In genomic region chr15:83523638-83524332, GRCm38 (mm10) we compare ENCODE assay signal across 15 mouse cellular contexts. TPM values are rescaled to one million over a fixed set of nuclear protein-coding genes. Genes with fewer than 3 reads are reported as not detected.
DNase-seq lines count a peak whose midpoint lies in the region; ATAC-seq and TF ChIP-seq lines count a peak whose summit lies in the region.
"Had no signal": no experiment of that assay in that cellular context is flagged by ENCODE, and none has a peak within 500 bp of the region (broad histone marks: within the 10 kb centered on the region; RNA-seq: fewer than 3 reads in every experiment).

No protein-coding gene starts in this region.

- peak; percentile 45 to 60 for DNase-seq in heart, adult 2 months
- peak; percentile 6 for DNase-seq in hindbrain, postnatal 0 days (ENCODE audit: low spot score)
- no peak for DNase-seq in urinary bladder, postnatal 10 days (ENCODE audit: low spot score)
- DNase-seq: cerebellum, adult 9-11 months; gastrocnemius, postnatal 14 days; kidney, postnatal 14 days; lung, postnatal 14 days; thymus, postnatal 4 days had no signal

- no peak overlapping the region for H3K4me3 ChIP-seq in liver, embryonic 15.5 days (replicated peaks)
- no peak overlapping the region for H3K4me3 ChIP-seq in liver, embryonic 12.5 days
- peak overlapping the region; percentile 36; the same call in 1 of the 2 replicates for H3K4me3 ChIP-seq in heart, adult 2 months
- H3K4me3 ChIP-seq in heart, embryonic 12.5 days = peak overlapping the region; percentile 17
- no peak overlapping the region for H3K4me3 ChIP-seq in hindbrain, postnatal 0 days (ENCODE audit: low read length)
- H3K4me3 ChIP-seq in intestine, embryonic 15.5 days (replicated peaks) = no peak overlapping the region
- H3K4me3 ChIP-seq: embryonic facial prominence, embryonic 12.5 days; stomach, embryonic 15.5 days had no signal

- no peak overlapping the region for H3K4me2 ChIP-seq in liver, embryonic 15.5 days
- no peak overlapping the region for H3K4me2 ChIP-seq in liver, embryonic 12.5 days
- peak overlapping the region; percentile 95 for H3K4me2 ChIP-seq in heart, embryonic 12.5 days
- H3K4me2 ChIP-seq in hindbrain, postnatal 0 days (ENCODE audit: low read depth, low read length) = no peak overlapping the region
- H3K4me2 ChIP-seq in intestine, embryonic 15.5 days (replicated peaks) = no peak overlapping the region
- H3K4me2 ChIP-seq: embryonic facial prominence, embryonic 12.5 days; stomach, embryonic 15.5 days had no signal

- no peaks in the 10 kb centered on the region for H3K36me3 ChIP-seq in liver, embryonic 15.5 days (replicated peaks)
- no peaks in the 10 kb centered on the region for H3K36me3 ChIP-seq in liver, embryonic 12.5 days
- peaks cover 2% of the 10 kb centered on the region; the same call in 1 of the 2 replicates for H3K36me3 ChIP-seq in heart, adult 2 months (ENCODE audit: control insufficient read depth, insufficient read depth, low read length)
- H3K36me3 ChIP-seq in heart, embryonic 12.5 days = no peaks in the 10 kb centered on the region
- H3K36me3 ChIP-seq in hindbrain, postnatal 0 days (ENCODE audit: insufficient read depth, low read length) = no peaks in the 10 kb centered on the region
- H3K36me3 ChIP-seq in intestine, embryonic 15.5 days = no peaks in the 10 kb centered on the region
- H3K36me3 ChIP-seq: embryonic facial prominence, embryonic 12.5 days; stomach, embryonic 15.5 days had no signal

- no peaks in the 10 kb centered on the region for H3K9me3 ChIP-seq in liver, embryonic 15.5 days (replicated peaks)
- H3K9me3 ChIP-seq in liver, embryonic 12.5 days (replicated peaks) = no peaks in the 10 kb centered on the region
- H3K9me3 ChIP-seq in heart, embryonic 12.5 days (replicated peaks) = no peaks in the 10 kb centered on the region
- H3K9me3 ChIP-seq in hindbrain, postnatal 0 days (ENCODE audit: low read length) = no peaks in the 10 kb centered on the region
- no peaks in the 10 kb centered on the region for H3K9me3 ChIP-seq in intestine, embryonic 15.5 days
- H3K9me3 ChIP-seq: embryonic facial prominence, embryonic 12.5 days; stomach, embryonic 15.5 days had no signal

- ATAC-seq in liver, embryonic 15.5 days (ENCODE audit: insufficient read depth) = no peak
- ATAC-seq in liver, embryonic 12.5 days = no peak
- peak; percentile 86 for ATAC-seq in heart, embryonic 12.5 days (ENCODE audit: insufficient number of reproducible peaks, low FRiP score)
- no peak for ATAC-seq in hindbrain, postnatal 0 days
- no peak for ATAC-seq in intestine, embryonic 15.5 days
- ATAC-seq: forebrain, embryonic 14.5 days had no signal

- WGBS in liver, embryonic 15.5 days (ENCODE audit: insufficient replicate concordance) = 39% methylated on average over 14 of the region's 14 CpGs
- WGBS in liver, embryonic 12.5 days (ENCODE audit: insufficient replicate concordance) = 39% methylated on average over 14 of the region's 14 CpGs
- WGBS in heart, adult 2 months = 33% methylated on average over 14 of the region's 14 CpGs
- WGBS in heart, embryonic 12.5 days = 19% methylated on average over 14 of the region's 14 CpGs
- 46% methylated on average over 14 of the region's 14 CpGs for WGBS in hindbrain, postnatal 0 days
- WGBS in intestine, embryonic 15.5 days = 52% methylated on average over 14 of the region's 14 CpGs

- peaks cover 37% of the 10 kb centered on the region for H3K4me1 ChIP-seq in liver, embryonic 15.5 days (replicated peaks)
- peaks cover 46% of the 10 kb centered on the region for H3K4me1 ChIP-seq in liver, embryonic 12.5 days
- peaks cover 4% of the 10 kb centered on the region for H3K4me1 ChIP-seq in heart, adult 2 months (ENCODE audit: control insufficient read depth, insufficient read depth, low read length)
- H3K4me1 ChIP-seq in heart, embryonic 12.5 days (replicated peaks) = peaks cover 69% of the 10 kb centered on the region
- peaks cover 9% of the 10 kb centered on the region; the same call in 1 of the 2 replicates for H3K4me1 ChIP-seq in hindbrain, postnatal 0 days (ENCODE audit: insufficient read depth, low read length)
- H3K4me1 ChIP-seq in intestine, embryonic 15.5 days (replicated peaks) = peaks cover 16% of the 10 kb centered on the region

- H3K27ac ChIP-seq in liver, embryonic 15.5 days (replicated peaks) = 0 out of 2 replicates have a peak overlapping the region, but pooled peaks have one; percentile 10
- H3K27ac ChIP-seq in liver, embryonic 12.5 days = no peak overlapping the region
- H3K27ac ChIP-seq in heart, adult 2 months = peak overlapping the region; percentile 91
- peak overlapping the region; percentile 97 for H3K27ac ChIP-seq in heart, embryonic 12.5 days (ENCODE audit: poor library complexity, severe bottlenecking)
- H3K27ac ChIP-seq in hindbrain, postnatal 0 days = no peak overlapping the region
- no peak overlapping the region for H3K27ac ChIP-seq in intestine, embryonic 15.5 days
- H3K27ac ChIP-seq: embryonic facial prominence, embryonic 12.5 days; stomach, embryonic 15.5 days had no signal

- TF ChIP-seq POLR2A in heart, adult 2 months (IDR thresholded peaks at IDR 0.05; ENCODE audit: insufficient read depth, low read depth, low read length) = peak; percentile 63

- H3K79me2 ChIP-seq in heart, adult 2 months (replicated peaks; ENCODE audit: control insufficient read depth, insufficient read depth, low read length) = peaks cover 2% of the 10 kb centered on the region; the same call in 1 of the 2 replicates

- H3K27me3 ChIP-seq in liver, embryonic 15.5 days = peaks cover 70% of the 10 kb centered on the region
- peaks cover 74% of the 10 kb centered on the region for H3K27me3 ChIP-seq in liver, embryonic 12.5 days (replicated peaks)
- H3K27me3 ChIP-seq in heart, adult 2 months (ENCODE audit: control insufficient read depth, insufficient read depth, low read length) = no peaks in the 10 kb centered on the region
- H3K27me3 ChIP-seq in heart, embryonic 12.5 days (replicated peaks) = no peaks in the 10 kb centered on the region
- H3K27me3 ChIP-seq in hindbrain, postnatal 0 days (ENCODE audit: insufficient read depth, low read length) = 0 out of 2 replicates have a peak, but pooled peaks cover 22% of the 10 kb centered on the region
- H3K27me3 ChIP-seq in intestine, embryonic 15.5 days (replicated peaks) = peaks cover 33% of the 10 kb centered on the region

- TF ChIP-seq EP300 in heart, adult 2 months (IDR thresholded peaks at IDR 0.05; ENCODE audit: insufficient read depth, low read depth, low read length) = 0 out of 2 replicates have a peak, but pooled peaks have one; percentile 60

- no peak for TF ChIP-seq CTCF in heart, adult 2 months (IDR thresholded peaks at IDR 0.05)
- no peak for TF ChIP-seq CTCF in hindbrain, postnatal 0 days (IDR thresholded peaks at IDR 0.05; ENCODE audit: low read depth)

- intact Hi-C loops in heart, adult 2 months (cut with DNase I) = no loop called here

- H3K9ac ChIP-seq in liver, embryonic 15.5 days = no peak overlapping the region
- H3K9ac ChIP-seq in liver, embryonic 12.5 days = no peak overlapping the region
- H3K9ac ChIP-seq in heart, adult 2 months (ENCODE audit: low read depth, low read length) = peak overlapping the region; percentile 61
- peak overlapping the region; percentile 57 for H3K9ac ChIP-seq in heart, embryonic 12.5 days
- no peak overlapping the region for H3K9ac ChIP-seq in hindbrain, postnatal 0 days (replicated peaks; ENCODE audit: low read length)
- no peak overlapping the region for H3K9ac ChIP-seq in intestine, embryonic 15.5 days
- H3K9ac ChIP-seq: embryonic facial prominence, embryonic 12.5 days; stomach, embryonic 15.5 days had no signal

RNA-seq across cellular contexts. Expression of gene Bik, which starts 2.9 kb away (rescaled TPM):
- 1.9 and 2.2 TPM in 2 replicates for polyA plus RNA-seq in liver, embryonic 15.5 days (2015; fragmentation: Nextera tagmentation; extraction: Ambion mirVana)
- polyA plus RNA-seq in liver, embryonic 12.5 days (2016; fragmentation: Nextera tagmentation; extraction: Ambion mirVana) = 2.2 and 2.7 TPM in 2 replicates
- 10 to 100 TPM in 1 of 2 experiments, 1 to 10 TPM in 1; 8.3 to 10.9 TPM for total RNA-seq in heart, adult 2 months (2021)
- polyA plus RNA-seq in heart, adult 2 months (2012; rRNA removed) = 11.7 and 21.8 TPM in 2 replicates
- polyA plus RNA-seq in heart, embryonic 12.5 days (2016; fragmentation: Nextera tagmentation; extraction: Ambion mirVana) = 31.2 and 35.4 TPM in 2 replicates
- 0.16 and 0.97 TPM in 2 replicates for total RNA-seq in hindbrain, postnatal 0 days (2014; rRNA removed)
- 0.68 and 1.3 TPM in 2 replicates for polyA plus RNA-seq in hindbrain, postnatal 0 days (2015; fragmentation: Nextera tagmentation; extraction: Ambion mirVana)
- 4.3 and 5.6 TPM in 2 replicates for polyA plus RNA-seq in intestine, embryonic 15.5 days (2015; fragmentation: Nextera tagmentation; extraction: Ambion mirVana)

RNA-seq across cellular contexts. Expression of gene Ttll1, which starts 13.1 kb away (rescaled TPM):
- 4.5 and 4.9 TPM in 2 replicates for polyA plus RNA-seq in liver, embryonic 15.5 days (2015; fragmentation: Nextera tagmentation; extraction: Ambion mirVana)
- polyA plus RNA-seq in liver, embryonic 12.5 days (2016; fragmentation: Nextera tagmentation; extraction: Ambion mirVana) = 9.6 and 10.0 TPM in 2 replicates
- 10 to 100 TPM; 52.1 to 62.9 TPM for total RNA-seq in heart, adult 2 months (2021)
- polyA plus RNA-seq in heart, adult 2 months (2012; rRNA removed) = 37.6 and 41.3 TPM in 2 replicates
- 24.5 and 25.4 TPM in 2 replicates for polyA plus RNA-seq in heart, embryonic 12.5 days (2016; fragmentation: Nextera tagmentation; extraction: Ambion mirVana)
- total RNA-seq in hindbrain, postnatal 0 days (2014; rRNA removed) = 36.2 and 39.2 TPM in 2 replicates
- 91.9 and 104 TPM in 2 replicates for polyA plus RNA-seq in hindbrain, postnatal 0 days (2015; fragmentation: Nextera tagmentation; extraction: Ambion mirVana)
- 17.1 and 18.4 TPM in 2 replicates for polyA plus RNA-seq in intestine, embryonic 15.5 days (2015; fragmentation: Nextera tagmentation; extraction: Ambion mirVana)

RNA-seq across cellular contexts. Expression of gene Tspo, which starts 39.6 kb away (rescaled TPM):
- polyA plus RNA-seq in liver, embryonic 15.5 days (2015; fragmentation: Nextera tagmentation; extraction: Ambion mirVana) = 202 and 217 TPM in 2 replicates
- polyA plus RNA-seq in liver, embryonic 12.5 days (2016; fragmentation: Nextera tagmentation; extraction: Ambion mirVana) = 186 and 192 TPM in 2 replicates
- total RNA-seq in heart, adult 2 months (2021) = 10 to 100 TPM; 61.2 to 61.8 TPM
- polyA plus RNA-seq in heart, adult 2 months (2012; rRNA removed) = 101 and 154 TPM in 2 replicates
- polyA plus RNA-seq in heart, embryonic 12.5 days (2016; fragmentation: Nextera tagmentation; extraction: Ambion mirVana) = 119 and 125 TPM in 2 replicates
- 5.0 and 9.6 TPM in 2 replicates for total RNA-seq in hindbrain, postnatal 0 days (2014; rRNA removed)
- polyA plus RNA-seq in hindbrain, postnatal 0 days (2015; fragmentation: Nextera tagmentation; extraction: Ambion mirVana) = 17.1 and 17.3 TPM in 2 replicates
- 98.0 and 120 TPM in 2 replicates for polyA plus RNA-seq in intestine, embryonic 15.5 days (2015; fragmentation: Nextera tagmentation; extraction: Ambion mirVana)

RNA-seq across cellular contexts. Expression of gene Mcat, which starts 39.8 kb away (rescaled TPM):
- 15.4 and 16.8 TPM in 2 replicates for polyA plus RNA-seq in liver, embryonic 15.5 days (2015; fragmentation: Nextera tagmentation; extraction: Ambion mirVana)
- 27.1 and 28.1 TPM in 2 replicates for polyA plus RNA-seq in liver, embryonic 12.5 days (2016; fragmentation: Nextera tagmentation; extraction: Ambion mirVana)
- total RNA-seq in heart, adult 2 months (2021) = 10 to 100 TPM; 38.7 to 40.8 TPM
- polyA plus RNA-seq in heart, adult 2 months (2012; rRNA removed) = 32.2 and 41.4 TPM in 2 replicates
- 34.4 and 34.8 TPM in 2 replicates for polyA plus RNA-seq in heart, embryonic 12.5 days (2016; fragmentation: Nextera tagmentation; extraction: Ambion mirVana)
- 50.1 and 54.2 TPM in 2 replicates for total RNA-seq in hindbrain, postnatal 0 days (2014; rRNA removed)
- polyA plus RNA-seq in hindbrain, postnatal 0 days (2015; fragmentation: Nextera tagmentation; extraction: Ambion mirVana) = 35.2 and 36.9 TPM in 2 replicates
- 31.4 TPM in 2 replicates for polyA plus RNA-seq in intestine, embryonic 15.5 days (2015; fragmentation: Nextera tagmentation; extraction: Ambion mirVana)

RNA-seq across cellular contexts. Expression of gene Pacsin2, which starts 59.4 kb away (rescaled TPM):
- polyA plus RNA-seq in liver, embryonic 15.5 days (2015; fragmentation: Nextera tagmentation; extraction: Ambion mirVana) = 46.7 and 50.5 TPM in 2 replicates
- 65.1 and 68.4 TPM in 2 replicates for polyA plus RNA-seq in liver, embryonic 12.5 days (2016; fragmentation: Nextera tagmentation; extraction: Ambion mirVana)
- 100 to 1,000 TPM; 200 to 246 TPM for total RNA-seq in heart, adult 2 months (2021)
- polyA plus RNA-seq in heart, adult 2 months (2012; rRNA removed) = 111 and 169 TPM in 2 replicates
- 70.8 and 72.0 TPM in 2 replicates for polyA plus RNA-seq in heart, embryonic 12.5 days (2016; fragmentation: Nextera tagmentation; extraction: Ambion mirVana)
- 18.7 and 19.5 TPM in 2 replicates for total RNA-seq in hindbrain, postnatal 0 days (2014; rRNA removed)
- 19.3 and 20.0 TPM in 2 replicates for polyA plus RNA-seq in hindbrain, postnatal 0 days (2015; fragmentation: Nextera tagmentation; extraction: Ambion mirVana)
- polyA plus RNA-seq in intestine, embryonic 15.5 days (2015; fragmentation: Nextera tagmentation; extraction: Ambion mirVana) = 70.8 and 78.1 TPM in 2 replicates

Comparison
In these comparisons a context has a peak if more than half of its experiments do, and no peak if none do; other contexts are left out.
1. H3K27ac ChIP-seq: peak in liver, embryonic 15.5 days (single experiment), heart, adult 2 months (single experiment) and heart, embryonic 12.5 days (single experiment); none in liver, embryonic 12.5 days (single experiment), hindbrain, postnatal 0 days (single experiment) and intestine, embryonic 15.5 days (single experiment).
2. H3K4me3 ChIP-seq: peak in heart, adult 2 months (single experiment) and heart, embryonic 12.5 days (single experiment); none in liver, embryonic 15.5 days (single experiment), liver, embryonic 12.5 days (single experiment), hindbrain, postnatal 0 days (single experiment) and intestine, embryonic 15.5 days (single experiment).
3. H3K9ac ChIP-seq: peak in heart, adult 2 months (single experiment) and heart, embryonic 12.5 days (single experiment); none in liver, embryonic 15.5 days (single experiment), liver, embryonic 12.5 days (single experiment), hindbrain, postnatal 0 days (single experiment) and intestine, embryonic 15.5 days (single experiment).